Mouse (Mus musculus) gastrocnemius, postnatal 10 days (tissue): ENCODE measurements around the gene Gm10230. TPM values are rescaled to one million over a fixed set of nuclear protein-coding genes. Genes with fewer than 3 reads are reported as not detected.
"Not testable (repeated sequence)": the region's sequence is repeated elsewhere in the genome, so short reads cannot be mapped to it uniquely, and the experiment has no call there.

Source experiments
- DNase-seq: peaks from one replicate; pipeline ENCODE4 v3.0.0; 2021; ENCODE audit warnings: mixed read lengths
- long read RNA-seq, 2 experiments: library from polyadenylated mRNA; stranded (forward); transcript quantifications; one replicate each; pipeline ENCODE4 v2.0.0; 2021
- microRNA-seq, 2 experiments: library from miRNA; unstranded; fragments of <30 nt; microRNA quantifications; one replicate each; pipeline ENCODE4 v1.2.0; 2021
- total RNA-seq, 2 experiments: library from RNA; stranded (reverse); gene quantifications; 2 replicates each; pipeline ENCODE4 v1.2.3; 2021

The Gm10230 gene
- not detected for total RNA-seq
- long read RNA-seq, experiment 1, result 0 reads
- long read RNA-seq, experiment 2, result 0 reads

DNA sequence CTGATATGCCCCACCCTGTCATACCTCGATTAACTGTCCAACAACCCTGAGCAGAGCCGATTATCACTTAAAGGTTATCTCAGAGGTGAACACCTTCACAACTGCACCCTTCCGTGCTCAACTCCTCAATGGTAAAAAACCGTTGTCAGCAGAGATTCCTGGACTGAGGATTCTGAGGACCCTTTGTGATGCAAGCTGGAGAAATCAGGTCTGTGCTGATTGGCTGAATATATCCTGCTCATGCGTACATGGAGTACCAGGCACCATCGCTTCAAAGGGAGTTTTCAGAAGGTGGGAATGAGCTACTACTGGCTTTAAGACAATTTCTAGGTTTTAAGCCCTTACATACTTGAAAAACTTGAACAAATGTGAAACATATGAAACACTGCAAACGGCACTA lies at the start of gene Gm10230:
Gm10230 (minus strand) TSS at position 101 of the 400 bp plus-strand sequence.
- not testable (repeated sequence) for DNase-seq

Small RNA genes within 50 kb of the gene (microRNA-seq; reads per million reads assigned to microRNA genes)
- gene Gm44452, result 0 reads per million in 2 experiments
